Mouse (Mus musculus) limb, embryonic 12.5 days (tissue): ENCODE results near the gene Iqcd. TPM values are rescaled to one million over a fixed set of nuclear protein-coding genes. Genes with fewer than 3 reads are reported as not detected.

ENCODE experiments used
- ATAC-seq: fragments of 200-750 bp; cut with Nextera tagmentation; 2 replicates; pipeline ENCODE4 v1.8.0; 2017; ENCODE audit warnings: low read depth, moderate TSS enrichment; ENCODE audit not compliant: insufficient number of reproducible peaks, insufficient read depth, low FRiP score, low TSS enrichment
- H3K27ac ChIP-seq: fragments of 300-500 bp; sonication (generic); 2 replicates; pipeline ENCODE4 v1.5.1; 2016; ENCODE audit warnings: mild to moderate bottlenecking, moderate library complexity
- H3K27me3 ChIP-seq: fragments of 300-500 bp; sonication (generic); 2 replicates; pipeline ENCODE4 v1.6.1; 2016; ENCODE audit warnings: mild to moderate bottlenecking, moderate library complexity
- H3K36me3 ChIP-seq: fragments of 300-500 bp; sonication (generic); 2 replicates; pipeline ENCODE4 v1.6.1; 2016; ENCODE audit warnings: mild to moderate bottlenecking, moderate library complexity
- H3K4me1 ChIP-seq: fragments of 300-500 bp; sonication (generic); replicated peaks from 2 replicates; pipeline ENCODE4 v1.6.1; 2016
- H3K4me2 ChIP-seq: fragments of 300-500 bp; sonication (generic); 2 replicates; pipeline ENCODE4 v1.6.1; 2016; ENCODE audit warnings: mild to moderate bottlenecking, moderate library complexity
- H3K4me3 ChIP-seq: fragments of 300-500 bp; sonication (generic); replicated peaks from 2 replicates; pipeline ENCODE4 v1.5.1; 2016; ENCODE audit warnings: mild to moderate bottlenecking
- H3K9ac ChIP-seq: fragments of 300-500 bp; sonication (generic); replicated peaks from 2 replicates; pipeline ENCODE4 v1.6.1; 2016; ENCODE audit warnings: mild to moderate bottlenecking, moderate library complexity
- H3K9me3 ChIP-seq: fragments of 300-500 bp; sonication (generic); 2 replicates; pipeline ENCODE4 v1.6.1; 2016; ENCODE audit warnings: mild to moderate bottlenecking, moderate library complexity
- WGBS: fragments of 180-500 bp; shearing (Covaris S2); methylation state at CpG from one replicate; pipeline ENCODE4 v1.1.7; 2016; 5-methylcytosine and 5-hydroxymethylcytosine counted together
- polyA plus RNA-seq: library from polyadenylated mRNA; unstranded; fragments of >200 nt; fragmentation: Nextera tagmentation; extraction: Ambion mirVana; gene quantifications from 2 replicates; pipeline ENCODE4 v1.2.1, GENCODE M21; 2016

Gene Iqcd
- polyA plus RNA-seq, 1 experiment from 2014 or later: 0.64 TPM

DNA sequence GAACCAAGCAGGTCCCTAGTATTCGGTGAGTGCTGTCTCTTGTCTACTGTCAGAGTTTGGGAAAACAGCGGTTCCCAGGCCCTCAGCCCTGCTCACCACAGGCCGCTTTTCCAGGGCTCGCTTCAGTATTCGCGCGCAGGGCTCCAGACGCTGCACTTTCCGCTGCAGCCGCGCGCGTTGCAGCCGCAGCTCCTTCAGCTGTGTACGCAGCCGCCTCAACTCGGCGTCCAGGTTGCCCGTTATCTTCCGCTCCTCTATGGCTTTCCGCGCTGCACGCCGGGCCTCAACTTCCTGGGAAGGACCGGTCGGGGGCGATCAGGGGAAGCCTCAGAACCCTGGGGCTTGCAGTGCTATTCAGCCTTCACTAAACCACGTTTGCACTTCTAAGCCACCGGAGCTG, 42.3 kb downstream of the Iqcd start:
- Histone ChIP-seq H3K4me3 (peak overlapping the region; percentile 22; the same call in 1 of the 2 replicates), H3K9ac (0 out of 2 replicates have a peak overlapping the region, but pooled peaks have one; percentile 12), H3K27me3 (peaks cover 50% of the 10 kb centered on the region), H3K27ac (0 out of 2 replicates have a peak overlapping the region, but pooled peaks have one; percentile 23), H3K36me3 (peaks cover 22% of the 10 kb centered on the region), H3K4me2 (peak overlapping the region; percentile 51), H3K4me1 (no peaks in the 10 kb centered on the region), H3K9me3 (peaks cover 7% of the 10 kb centered on the region)
- no peak for ATAC-seq
- 8% methylated on average over 29 of the region's 29 CpGs for WGBS

DNA sequence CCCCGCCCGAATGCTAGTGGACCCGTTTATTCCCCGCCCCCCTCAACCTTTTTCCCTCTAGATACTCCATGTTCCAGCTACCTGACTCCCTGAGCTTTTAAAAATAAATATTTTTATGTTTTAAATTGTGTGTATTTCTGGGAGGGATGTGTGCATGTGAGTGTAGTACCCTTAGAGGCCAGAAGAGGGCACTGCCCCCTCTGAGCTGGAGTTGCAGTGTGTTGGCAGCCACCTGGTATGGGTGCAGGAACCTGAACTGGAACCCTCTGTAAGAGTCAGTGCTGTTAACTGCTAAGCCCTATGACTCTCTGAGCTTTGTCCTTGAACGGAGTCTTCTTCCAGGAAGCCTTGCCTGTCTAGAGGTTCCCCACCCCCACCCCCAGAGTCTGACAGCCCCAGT, 43.1 kb downstream of the Iqcd start:
- H3K4me3 ChIP-seq: no peak overlapping the region
- WGBS: 90% methylated on average over 5 of the region's 5 CpGs

DNA sequence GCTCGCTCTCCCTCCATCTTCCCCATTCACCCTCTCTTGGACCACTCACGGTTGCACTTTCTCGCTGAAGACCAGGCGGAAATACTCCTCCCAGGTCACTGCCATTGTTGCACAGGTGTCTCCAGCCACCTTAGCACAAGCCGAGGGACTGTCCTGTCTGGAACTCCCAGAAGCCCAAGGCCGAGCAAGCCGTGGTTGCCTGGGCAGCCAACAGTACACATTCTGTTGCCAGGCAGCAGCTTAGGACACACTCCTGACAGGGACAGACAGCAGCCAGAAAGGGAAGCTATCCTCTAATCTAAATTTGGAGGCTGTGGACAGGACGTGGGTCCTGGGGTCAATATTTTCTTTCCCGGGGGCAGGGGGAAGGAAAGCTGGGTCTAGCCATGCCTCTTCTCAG, 45.3 kb downstream of the Iqcd start, which contains the start of gene Cfap73:
Gene Cfap73, minus strand, starts transcription at position 105 of the 400 bp plus-strand sequence.
- Histone ChIP-seq H3K4me3 (no peak within 1 kb of the TSS), H3K36me3 (no peaks in the 10 kb centered on the region), H3K4me1 (no peaks in the 10 kb centered on the region), H3K9me3 (peaks cover 7% of the 10 kb centered on the region), H3K27me3 (peaks cover 50% of the 10 kb centered on the region), H3K4me2 (no peak within 1 kb of the TSS), H3K27ac (no peak within 1 kb of the TSS), H3K9ac (no peak within 1 kb of the TSS)
- no peak for ATAC-seq
- 68% methylated on average over 9 of the region's 9 CpGs for WGBS

More for the DNA sequence above, 43.1 kb downstream of the Iqcd start:
- Histone ChIP-seq H3K27me3 (peaks cover 50% of the 10 kb centered on the region), H3K4me1 (no peaks in the 10 kb centered on the region), H3K9ac (no peak overlapping the region), H3K27ac (no peak overlapping the region), H3K4me2 (no peak overlapping the region), H3K36me3 (peaks cover 15% of the 10 kb centered on the region), H3K9me3 (peaks cover 7% of the 10 kb centered on the region)
- no peak for ATAC-seq

DNA sequence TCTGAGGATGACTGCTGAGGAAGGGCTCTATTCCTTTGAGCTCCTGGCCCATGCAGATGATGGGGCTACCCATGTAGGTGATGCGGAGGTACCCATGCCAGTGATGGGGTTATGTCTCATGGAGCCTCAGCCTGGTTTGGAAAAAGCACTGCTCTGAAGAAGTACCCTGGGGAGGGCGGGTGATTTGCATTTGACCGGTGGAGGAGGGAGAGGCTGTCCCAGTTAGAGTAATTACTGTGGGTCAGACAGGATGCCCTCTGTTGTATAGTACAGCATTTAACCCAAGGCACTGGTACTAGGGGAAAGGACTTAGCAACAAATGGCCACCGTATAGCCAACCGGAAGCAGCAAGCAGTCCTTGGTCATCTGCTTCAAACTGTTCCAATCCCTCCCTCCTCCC, 46.0 kb downstream of the Iqcd start:
- Histone ChIP-seq H3K27me3 (peaks cover 44% of the 10 kb centered on the region), H3K9me3 (peaks cover 7% of the 10 kb centered on the region), H3K27ac (no peak overlapping the region), H3K36me3 (no peaks in the 10 kb centered on the region), H3K9ac (no peak overlapping the region), H3K4me1 (no peaks in the 10 kb centered on the region), H3K4me2 (no peak overlapping the region), H3K4me3 (no peak overlapping the region)
- WGBS: 41% methylated on average over 5 of the region's 5 CpGs
- no peak for ATAC-seq

DNA sequence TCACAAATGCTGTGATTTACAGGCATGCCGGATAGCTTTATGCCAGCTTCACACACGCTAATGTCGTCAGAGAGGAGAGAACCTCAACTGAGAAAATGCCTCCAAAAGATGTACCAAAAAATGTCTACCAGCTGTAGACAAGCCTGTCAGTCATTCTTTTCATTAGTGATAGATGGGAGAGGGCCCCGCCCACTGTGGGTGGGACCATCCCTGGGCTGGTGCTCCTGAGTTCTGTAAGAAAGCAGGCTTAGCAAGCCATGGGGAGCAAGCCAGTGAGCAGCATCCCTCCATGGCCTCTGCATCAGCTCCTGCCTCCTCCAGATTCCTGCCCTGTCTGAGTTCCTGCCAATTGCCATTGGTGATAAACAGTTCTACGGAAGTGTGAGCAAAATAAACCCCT, 46.8 kb downstream of the Iqcd start:
- no peak overlapping the region for H3K27ac ChIP-seq
- no peak for ATAC-seq

DNA sequence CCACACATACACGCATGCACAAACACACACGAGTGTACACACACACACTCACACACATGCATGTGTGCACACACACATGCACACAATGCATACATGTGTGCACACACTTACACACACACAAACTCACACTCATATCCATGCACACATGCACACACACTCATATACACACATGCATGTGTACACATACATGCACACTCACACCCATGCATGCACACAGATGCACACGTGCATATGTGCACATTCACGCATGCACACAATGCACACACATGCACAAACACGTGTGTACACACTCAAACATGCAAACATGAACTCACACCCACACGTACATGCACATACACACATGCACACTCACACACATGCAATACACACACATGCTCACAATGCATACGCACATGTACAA, 51.3 kb downstream of the Iqcd start:
- 86% methylated on average over 7 of the region's 7 CpGs for WGBS
- Histone ChIP-seq H3K9ac (no peak overlapping the region), H3K9me3 (no peaks in the 10 kb centered on the region), H3K4me2 (no peak overlapping the region), H3K36me3 (no peaks in the 10 kb centered on the region), H3K27ac (no peak overlapping the region), H3K4me3 (no peak overlapping the region), H3K27me3 (peaks cover 8% of the 10 kb centered on the region; the same call in 1 of the 2 replicates), H3K4me1 (no peaks in the 10 kb centered on the region)
- no peak for ATAC-seq

More for the DNA sequence above, 46.8 kb downstream of the Iqcd start:
- Histone ChIP-seq H3K9me3 (peaks cover 7% of the 10 kb centered on the region), H3K27me3 (peaks cover 36% of the 10 kb centered on the region), H3K4me2 (no peak overlapping the region), H3K9ac (no peak overlapping the region), H3K4me3 (no peak overlapping the region), H3K36me3 (no peaks in the 10 kb centered on the region), H3K4me1 (no peaks in the 10 kb centered on the region)
- WGBS: 80% methylated on average over 5 of the region's 5 CpGs

DNA sequence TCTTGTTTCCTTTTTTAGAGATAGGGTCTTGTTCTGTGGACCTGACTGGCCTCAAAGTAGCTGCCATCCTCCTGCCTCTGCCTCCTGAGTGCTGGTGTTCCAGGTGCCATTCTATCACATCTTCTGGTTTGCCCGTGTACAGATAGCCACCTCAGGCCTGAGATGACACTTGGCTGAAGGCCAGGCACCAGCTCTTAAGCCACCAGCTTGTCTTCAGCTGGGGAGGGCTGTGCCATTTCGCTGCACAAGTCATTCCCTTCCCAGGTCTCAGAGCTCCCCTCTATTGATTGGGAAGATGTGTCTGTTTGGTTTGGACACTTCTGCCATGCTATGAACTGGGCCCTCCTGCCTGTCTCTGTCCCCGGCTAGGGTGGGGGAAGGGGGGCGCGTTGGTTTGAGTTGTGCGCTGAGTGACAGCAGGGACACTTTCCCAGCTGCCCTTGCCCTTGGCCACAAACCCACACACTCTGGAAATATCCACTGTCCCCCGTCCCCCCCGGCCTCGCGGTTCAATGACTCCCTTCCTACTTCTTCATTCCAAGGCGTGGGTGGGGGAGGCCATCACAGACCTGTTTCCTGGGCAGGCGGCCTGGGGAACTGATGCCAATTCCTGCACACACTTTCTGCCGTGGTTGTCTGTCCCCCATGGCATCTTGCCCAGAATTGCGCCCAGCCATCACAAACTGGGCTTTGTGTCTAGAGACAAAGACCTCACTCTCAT, 54.7 kb downstream of the Iqcd start:
- H3K4me2 ChIP-seq: no peak overlapping the region
- 83% methylated on average over 14 of the region's 14 CpGs for WGBS
- no peaks in the 10 kb centered on the region for H3K36me3 ChIP-seq
- no peaks in the 10 kb centered on the region for H3K9me3 ChIP-seq
- no peak overlapping the region for H3K9ac ChIP-seq
- peaks cover 36% of the 10 kb centered on the region for H3K27me3 ChIP-seq
- H3K4me3 ChIP-seq: no peak overlapping the region
- no peak for ATAC-seq
- no peak overlapping the region for H3K27ac ChIP-seq
- H3K4me1 ChIP-seq: peaks cover under 1% of the 10 kb centered on the region

DNA sequence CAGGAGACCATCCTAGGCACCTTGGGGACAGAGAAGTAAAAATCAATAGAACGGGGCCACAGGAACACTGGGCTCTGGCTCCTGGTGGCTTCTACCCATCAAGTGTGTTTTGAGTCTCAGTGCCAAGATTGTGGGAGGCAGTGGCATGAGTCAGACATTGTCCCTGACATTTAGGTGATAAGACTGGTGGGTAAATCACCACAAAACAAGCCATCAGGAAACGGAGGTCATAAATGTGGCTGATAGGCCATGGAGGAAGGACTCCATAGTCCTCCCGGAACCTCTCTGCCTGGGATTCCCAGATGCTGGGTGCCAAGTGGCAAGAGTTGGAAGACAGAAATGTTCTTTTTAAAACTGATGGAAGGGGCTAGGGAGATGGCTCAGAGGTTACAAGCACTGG, 55.4 kb downstream of the Iqcd start:
- H3K9ac ChIP-seq: no peak overlapping the region
- no peak overlapping the region for H3K27ac ChIP-seq
- no peak overlapping the region for H3K4me2 ChIP-seq
- peaks cover 8% of the 10 kb centered on the region for H3K4me1 ChIP-seq
- ATAC-seq: no peak
- WGBS: 69% methylated on average over 3 of the region's 3 CpGs
- H3K36me3 ChIP-seq: no peaks in the 10 kb centered on the region
- H3K9me3 ChIP-seq: no peaks in the 10 kb centered on the region
- H3K4me3 ChIP-seq: no peak overlapping the region
- H3K27me3 ChIP-seq: peaks cover 43% of the 10 kb centered on the region

DNA sequence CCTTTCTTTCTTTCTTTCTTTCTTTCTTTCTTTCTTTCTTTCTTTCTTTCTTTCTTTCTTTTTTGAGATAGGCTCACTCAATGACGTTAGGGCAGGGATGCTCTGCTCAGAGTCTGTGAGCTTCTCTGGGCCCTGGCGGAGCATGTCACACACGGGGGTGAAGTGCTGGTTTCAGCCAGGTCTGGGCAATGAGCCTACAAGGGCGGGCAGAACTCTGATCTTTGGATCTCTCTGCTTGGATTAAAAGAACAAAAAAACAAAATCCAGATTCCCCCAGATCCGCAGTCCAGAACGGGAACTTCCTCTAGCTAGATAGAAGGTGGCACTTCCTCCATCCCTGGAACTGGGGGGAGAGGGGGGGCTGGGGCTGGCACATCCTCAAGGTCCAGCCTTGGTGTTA, 57.0 kb downstream of the Iqcd start:
- Histone ChIP-seq H3K4me3 (no peak overlapping the region), H3K9ac (no peak overlapping the region), H3K9me3 (no peaks in the 10 kb centered on the region), H3K27ac (no peak overlapping the region), H3K36me3 (no peaks in the 10 kb centered on the region), H3K4me2 (no peak overlapping the region), H3K27me3 (peaks cover 59% of the 10 kb centered on the region), H3K4me1 (peaks cover 10% of the 10 kb centered on the region)
- 66% methylated on average over 6 of the region's 6 CpGs for WGBS
- ATAC-seq: no peak

DNA sequence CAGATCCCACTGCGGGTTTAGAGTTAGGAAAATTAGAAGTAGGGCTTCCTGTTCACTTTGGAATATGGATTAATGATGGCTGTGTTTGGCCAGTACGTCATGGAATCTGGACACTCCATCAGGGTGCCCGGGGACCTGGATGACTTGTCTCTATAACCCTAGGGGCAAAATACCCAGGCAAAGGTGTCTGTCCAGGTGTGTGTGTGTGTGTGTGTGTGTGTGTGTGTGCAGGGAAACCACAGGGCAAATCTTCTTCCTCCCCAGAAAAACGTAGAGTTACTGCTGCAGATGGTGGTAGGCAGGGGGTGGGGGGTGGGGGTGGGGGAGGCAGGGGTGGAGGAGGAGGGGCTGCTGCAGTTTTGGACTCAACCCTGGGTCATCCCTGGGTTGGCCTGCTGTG, 58.5 kb downstream of the Iqcd start:
- Histone ChIP-seq H3K4me1 (peaks cover 10% of the 10 kb centered on the region), H3K27ac (no peak overlapping the region), H3K27me3 (peaks cover 74% of the 10 kb centered on the region), H3K4me2 (no peak overlapping the region), H3K9ac (no peak overlapping the region), H3K36me3 (no peaks in the 10 kb centered on the region), H3K9me3 (no peaks in the 10 kb centered on the region), H3K4me3 (no peak overlapping the region)
- ATAC-seq: no peak
- 74% methylated on average over 4 of the region's 4 CpGs for WGBS

DNA sequence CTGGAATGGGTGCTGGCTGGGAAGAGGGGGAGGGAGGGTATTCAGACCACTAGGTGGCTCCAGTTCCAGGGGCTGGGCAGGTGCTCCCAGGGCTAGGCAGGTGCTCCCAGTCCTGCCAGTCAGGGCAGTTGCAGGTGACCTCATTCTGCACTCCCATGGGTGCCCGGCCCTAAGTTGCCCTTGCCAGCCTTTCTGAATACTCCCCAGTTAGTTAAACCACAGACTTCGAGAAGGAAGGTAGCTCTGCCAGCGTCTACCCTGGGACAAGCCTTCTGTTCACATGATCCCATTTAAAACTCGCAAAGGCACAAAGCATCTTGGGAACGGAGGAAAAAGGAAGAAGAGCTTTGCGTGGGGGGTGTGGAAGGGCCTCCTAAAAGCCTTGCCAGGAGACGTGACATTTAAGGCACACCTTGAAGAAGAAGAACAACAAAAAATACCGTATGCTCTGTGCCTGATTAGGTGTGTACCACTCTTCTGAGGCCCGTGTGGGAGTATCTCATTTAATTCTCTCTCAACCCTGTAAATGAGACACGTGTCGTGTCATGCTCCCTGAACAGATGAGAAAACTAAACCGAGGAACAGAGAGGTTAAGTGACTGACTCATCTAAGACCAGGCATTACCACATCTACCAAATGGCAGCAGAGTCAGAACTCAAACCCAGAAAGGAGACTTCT, 59.1 kb downstream of the Iqcd start:
- Histone ChIP-seq H3K27ac (no peak overlapping the region), H3K36me3 (no peaks in the 10 kb centered on the region), H3K4me1 (peaks cover 10% of the 10 kb centered on the region), H3K4me2 (no peak overlapping the region), H3K27me3 (peaks cover 80% of the 10 kb centered on the region), H3K4me3 (no peak overlapping the region), H3K9ac (no peak overlapping the region), H3K9me3 (no peaks in the 10 kb centered on the region)
- no peak for ATAC-seq
- WGBS: 40% methylated on average over 12 of the region's 12 CpGs
